Mouse (Mus musculus) frontal cortex, postnatal 10 days (tissue): Measurements from ENCODE around the gene Zfp689.
"Not testable (repeated sequence)": the region's sequence is repeated elsewhere in the genome, so short reads cannot be mapped to it uniquely, and the experiment has no call there.

Source experiments
- DNase-seq, 2 experiments: peaks; one replicate each; pipeline ENCODE4 v3.0.0; 2022; ENCODE audit warnings: low spot score in 2 of 2, mixed read lengths in 1 of 2

Gene Zfp689

DNA sequence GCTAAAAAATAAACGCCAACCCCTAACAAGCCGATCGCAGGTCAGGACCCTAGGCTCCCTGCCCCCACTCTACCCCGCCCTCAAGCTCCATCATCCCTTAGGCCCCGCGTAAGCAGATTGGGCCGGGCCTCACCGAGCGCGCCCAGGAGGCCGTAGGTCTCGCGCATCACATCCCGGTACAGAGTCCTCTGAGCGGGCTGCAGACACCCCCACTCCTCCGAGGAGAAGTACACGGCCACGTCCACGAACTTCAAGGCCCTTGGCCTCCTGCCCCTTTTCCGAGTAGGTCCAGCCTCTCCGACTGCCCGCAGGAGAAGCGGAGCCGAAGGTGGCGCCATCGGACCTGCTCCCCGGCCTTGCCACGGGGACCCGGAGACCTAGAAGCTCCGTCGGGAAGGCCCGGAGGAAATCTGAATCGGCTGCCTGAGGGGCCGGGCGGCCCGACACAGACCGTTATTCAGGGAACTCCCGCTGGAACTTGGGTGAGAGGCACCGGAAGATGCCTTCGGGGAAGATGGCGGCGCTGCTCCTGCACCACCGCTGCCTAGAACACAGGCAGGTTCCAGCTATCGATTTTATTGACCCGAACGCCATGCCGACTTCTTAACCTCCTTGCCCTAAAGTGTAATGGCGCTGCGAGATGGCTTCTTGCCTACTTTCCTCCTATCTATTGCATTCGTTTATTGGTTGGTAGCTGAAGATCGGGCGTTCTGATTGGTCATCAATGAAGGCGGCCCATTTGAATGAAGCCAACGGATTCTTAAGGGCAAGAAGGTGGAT, at the start of gene Zfp689:
TSS of gene Zfp689 (minus strand) at position 638 of the 780 bp plus-strand sequence.
- DNase-seq: peak; percentile 90 to 91

DNA sequence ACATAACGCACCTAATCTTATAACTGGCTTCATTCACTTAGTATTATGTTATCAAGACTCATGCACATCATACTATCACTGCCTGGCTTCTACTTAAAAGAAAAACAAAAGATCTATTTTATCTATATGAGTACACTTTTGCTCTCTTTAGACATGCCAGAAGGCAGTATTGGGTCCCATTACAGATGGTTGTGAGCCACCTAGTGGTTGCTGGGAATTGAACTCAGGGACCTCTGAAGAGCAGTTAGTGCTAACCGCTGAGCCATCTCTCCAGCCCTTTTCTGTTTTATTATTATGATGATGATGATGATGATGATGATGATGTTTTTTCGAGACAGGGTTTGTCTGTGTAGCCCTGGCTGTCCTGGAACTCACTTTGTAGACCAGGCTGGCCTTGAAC, 49.4 kb upstream of the Zfp689 start:
- no peak for DNase-seq

DNA sequence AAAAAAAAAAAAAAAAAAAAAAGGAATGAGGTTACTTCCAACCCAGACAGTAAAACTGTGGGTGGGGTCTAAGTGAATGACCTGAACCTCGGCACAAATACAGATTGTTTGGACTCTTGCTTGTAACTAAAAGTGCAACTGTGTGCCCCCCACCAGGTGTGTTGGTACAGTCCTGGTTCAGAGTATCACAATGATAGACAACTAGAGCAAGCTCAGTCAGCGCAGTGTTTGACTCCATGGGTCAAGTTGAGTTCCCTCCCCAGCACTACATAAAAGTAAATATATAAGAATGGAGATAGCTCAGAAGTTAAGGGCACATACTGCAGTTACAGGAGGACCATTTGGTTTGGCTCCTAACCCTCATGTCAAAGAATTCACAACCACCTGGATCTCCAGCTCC, 48.4 kb upstream of the Zfp689 start:
- DNase-seq: no peak

DNA sequence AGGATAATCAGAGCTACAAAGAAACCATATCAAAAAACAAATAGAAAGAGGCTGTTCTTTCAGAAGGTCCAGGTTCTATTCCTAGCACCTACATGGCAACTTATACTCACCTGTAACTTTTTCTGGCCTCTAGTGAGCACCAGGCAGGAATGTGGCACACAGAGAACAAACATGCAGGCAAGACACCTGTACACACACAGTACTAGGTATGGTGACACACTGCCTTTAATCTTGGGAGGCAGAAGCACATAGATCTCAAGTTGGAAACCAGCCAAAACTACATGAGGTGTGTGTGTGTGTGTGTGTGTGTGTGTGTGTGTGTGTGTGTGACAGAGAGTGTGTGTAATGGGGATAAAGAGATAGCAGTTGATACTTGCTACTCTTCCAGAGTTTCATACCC, 45.7 kb upstream of the Zfp689 start:
- DNase-seq: no peak

DNA sequence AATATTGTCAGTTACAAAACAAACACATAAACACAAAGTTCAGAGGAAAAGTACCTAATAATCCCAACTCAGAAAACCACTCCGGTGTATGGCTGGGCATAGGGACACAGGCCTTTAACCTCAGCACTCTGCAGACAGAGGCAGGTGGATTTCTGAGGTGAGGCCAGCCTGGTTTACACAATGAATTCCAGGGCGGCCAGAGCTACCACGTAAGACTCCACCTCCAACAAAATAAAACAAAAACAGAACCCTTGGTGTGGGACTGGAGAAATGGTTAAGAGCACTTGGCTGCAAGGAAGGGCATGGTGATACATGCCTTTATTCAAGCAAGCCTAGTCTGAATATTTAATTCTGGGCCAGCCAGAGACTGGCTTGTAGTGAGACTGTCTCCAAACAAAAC, 42.9 kb upstream of the Zfp689 start:
- no peak for DNase-seq

DNA sequence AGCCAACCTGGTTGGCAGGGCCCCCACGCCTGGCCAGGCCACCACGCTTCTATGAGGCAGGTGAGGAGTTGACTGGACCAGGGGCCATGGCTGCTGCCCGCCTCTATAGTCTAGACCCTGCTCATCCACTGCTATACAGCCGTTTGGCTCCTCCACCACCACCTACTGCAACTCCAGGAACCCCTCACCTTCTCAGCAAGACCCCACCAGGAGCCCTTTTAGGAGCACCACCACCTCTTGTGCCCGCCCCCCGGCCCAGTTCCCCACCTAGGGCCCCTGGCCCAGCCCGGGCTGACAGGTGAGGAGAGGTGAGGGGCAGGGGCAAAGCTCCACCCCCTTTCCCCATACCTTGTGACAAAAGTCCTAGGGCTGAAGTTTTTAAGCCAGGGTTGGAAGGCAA, 41.0 kb upstream of the Zfp689 start:
- DNase-seq: no peak

DNA sequence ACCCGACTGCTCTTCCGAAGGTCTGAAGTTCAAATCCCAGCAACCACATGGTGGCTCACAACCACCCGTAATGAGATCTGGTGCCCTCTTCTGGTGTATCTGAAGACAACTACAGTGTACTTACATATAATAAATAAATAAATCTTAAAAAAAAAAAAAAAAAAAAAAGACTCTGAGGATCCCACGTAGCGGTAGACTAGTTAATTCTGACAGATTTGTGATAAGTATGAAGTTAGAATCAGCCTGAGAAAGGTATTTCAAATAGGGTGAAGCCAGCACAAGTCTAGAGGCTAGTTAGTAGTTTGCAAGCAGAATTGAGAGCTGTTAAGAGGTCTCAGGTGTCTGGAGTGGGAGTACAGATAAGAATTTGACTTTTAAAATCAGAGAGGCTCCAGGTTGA, 39.4 kb upstream of the Zfp689 start:
- DNase-seq: not testable (repeated sequence)

DNA sequence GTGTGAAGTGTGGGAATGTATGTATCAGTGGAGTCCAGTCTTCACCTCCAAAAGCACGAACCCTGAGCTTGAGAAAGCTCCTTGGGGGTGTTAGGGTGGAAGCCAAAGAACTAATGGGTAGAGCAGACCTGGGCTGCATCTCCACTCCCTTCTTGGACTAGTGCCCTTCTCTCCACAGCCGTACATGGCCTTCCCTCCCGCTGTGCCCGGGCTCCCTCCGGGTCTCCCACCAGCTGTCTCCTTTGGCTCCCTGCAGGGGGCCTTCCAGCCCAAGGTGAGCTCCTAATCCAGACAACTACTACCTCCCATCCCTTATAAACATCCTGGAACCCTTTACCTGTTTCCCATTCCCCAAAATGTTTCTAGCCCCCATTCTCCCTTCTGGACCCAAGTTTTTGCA, 36.5 kb upstream of the Zfp689 start:
- DNase-seq: no peak

DNA sequence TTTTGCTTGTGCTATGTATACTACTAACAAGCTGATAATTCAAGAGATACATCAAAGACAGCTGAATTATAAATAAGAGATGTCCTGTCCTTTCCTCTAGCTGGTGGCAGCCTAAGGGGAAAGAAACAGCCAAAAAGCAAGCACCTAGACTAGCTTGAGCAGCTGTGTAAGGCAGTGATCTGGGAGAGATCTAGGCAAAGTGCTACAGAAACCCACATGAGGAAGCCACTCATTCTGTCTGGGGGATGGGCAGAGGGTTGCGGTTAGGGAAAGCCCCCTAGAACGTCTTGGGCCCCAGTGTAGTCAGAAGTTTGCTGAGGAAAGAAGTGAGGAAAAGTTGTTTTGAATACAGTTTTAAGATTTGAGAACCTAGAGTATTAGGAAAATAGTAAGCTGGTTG, 31.4 kb upstream of the Zfp689 start:
- DNase-seq: no peak

DNA sequence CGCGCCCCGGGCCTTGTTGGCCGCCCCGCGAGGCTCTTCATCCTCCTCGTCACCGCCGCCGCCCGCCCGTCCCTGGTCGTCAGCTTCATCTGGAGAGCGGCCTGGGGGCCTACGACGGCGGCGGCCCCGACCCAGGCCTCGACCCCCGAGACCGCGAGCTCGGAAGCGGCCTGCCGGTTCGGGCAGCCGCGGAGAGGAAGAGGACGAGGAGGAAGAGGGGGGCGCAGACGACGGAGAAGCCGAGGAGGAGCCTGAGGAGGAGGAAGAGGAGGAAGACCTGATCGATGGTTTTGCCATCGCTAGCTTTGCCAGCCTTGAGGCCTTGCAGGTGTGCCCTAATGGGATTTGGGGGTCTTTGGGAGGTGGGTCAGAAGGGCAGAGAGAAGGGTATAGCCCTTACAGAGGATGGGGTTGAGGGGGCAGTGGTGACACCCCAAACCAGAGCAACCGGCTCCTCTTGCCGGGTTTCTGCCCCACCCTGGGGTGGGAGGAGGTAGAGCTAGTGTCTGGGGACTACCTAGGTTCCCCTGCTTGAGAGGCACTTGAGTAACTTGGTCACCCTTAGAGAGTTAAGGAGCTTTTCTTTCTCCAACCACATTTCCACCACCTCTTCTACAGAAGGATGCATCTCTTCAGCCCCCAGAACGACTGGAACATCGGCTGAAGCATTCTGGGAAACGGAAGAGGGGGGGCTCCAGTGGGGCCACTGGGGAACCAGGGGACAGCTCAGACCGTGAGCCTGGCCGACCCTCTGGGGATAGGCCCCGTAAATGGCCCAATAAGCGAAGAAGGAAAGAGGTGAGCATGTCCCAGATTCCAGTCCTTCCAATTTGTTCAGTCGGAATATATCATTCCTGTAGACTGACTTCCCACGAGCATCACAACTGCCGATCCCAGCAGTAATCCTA, 30.6 kb upstream of the Zfp689 start:
- peak in 1 of 2 experiments; percentile 45 for DNase-seq

DNA sequence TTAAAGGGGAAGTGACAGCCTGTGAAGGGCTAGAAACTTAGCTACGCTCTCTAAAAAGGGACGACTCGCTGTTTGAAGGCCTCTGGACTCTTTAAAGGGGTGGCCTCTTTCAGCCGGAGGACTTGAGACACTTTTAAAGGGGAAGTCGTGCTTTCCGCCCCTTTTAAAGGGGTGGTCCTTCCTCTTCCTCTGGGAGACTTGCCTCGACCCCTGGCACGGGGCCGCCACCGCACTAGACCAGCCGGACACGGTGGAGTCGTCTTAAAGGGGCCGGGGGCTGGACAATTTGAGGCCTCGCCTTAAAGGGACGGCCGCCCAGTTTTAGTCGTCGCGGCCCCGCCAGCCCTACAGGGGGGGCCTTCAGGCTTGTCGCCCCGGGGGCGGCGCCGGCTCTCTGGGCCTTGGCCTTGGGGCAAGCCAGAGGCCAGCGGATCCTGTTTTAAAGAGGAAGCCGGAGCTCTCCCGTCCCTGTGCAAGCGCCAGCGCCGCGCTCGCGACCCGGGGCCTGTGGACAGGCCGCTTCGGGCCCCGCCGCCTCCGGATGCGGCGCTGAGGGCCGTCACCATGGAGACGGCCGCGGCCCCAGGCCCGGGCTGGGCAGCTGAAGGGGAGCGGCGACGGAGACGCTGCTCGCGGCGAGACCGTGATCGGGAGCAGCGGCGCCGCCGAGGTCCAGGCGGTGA, 29.8 kb upstream of the Zfp689 start, which contains the start of gene Fbrs:
TSS of gene Fbrs (plus strand) at position 565 of the 683 bp plus-strand sequence.
- DNase-seq: peak; percentile 93 to 96

DNA sequence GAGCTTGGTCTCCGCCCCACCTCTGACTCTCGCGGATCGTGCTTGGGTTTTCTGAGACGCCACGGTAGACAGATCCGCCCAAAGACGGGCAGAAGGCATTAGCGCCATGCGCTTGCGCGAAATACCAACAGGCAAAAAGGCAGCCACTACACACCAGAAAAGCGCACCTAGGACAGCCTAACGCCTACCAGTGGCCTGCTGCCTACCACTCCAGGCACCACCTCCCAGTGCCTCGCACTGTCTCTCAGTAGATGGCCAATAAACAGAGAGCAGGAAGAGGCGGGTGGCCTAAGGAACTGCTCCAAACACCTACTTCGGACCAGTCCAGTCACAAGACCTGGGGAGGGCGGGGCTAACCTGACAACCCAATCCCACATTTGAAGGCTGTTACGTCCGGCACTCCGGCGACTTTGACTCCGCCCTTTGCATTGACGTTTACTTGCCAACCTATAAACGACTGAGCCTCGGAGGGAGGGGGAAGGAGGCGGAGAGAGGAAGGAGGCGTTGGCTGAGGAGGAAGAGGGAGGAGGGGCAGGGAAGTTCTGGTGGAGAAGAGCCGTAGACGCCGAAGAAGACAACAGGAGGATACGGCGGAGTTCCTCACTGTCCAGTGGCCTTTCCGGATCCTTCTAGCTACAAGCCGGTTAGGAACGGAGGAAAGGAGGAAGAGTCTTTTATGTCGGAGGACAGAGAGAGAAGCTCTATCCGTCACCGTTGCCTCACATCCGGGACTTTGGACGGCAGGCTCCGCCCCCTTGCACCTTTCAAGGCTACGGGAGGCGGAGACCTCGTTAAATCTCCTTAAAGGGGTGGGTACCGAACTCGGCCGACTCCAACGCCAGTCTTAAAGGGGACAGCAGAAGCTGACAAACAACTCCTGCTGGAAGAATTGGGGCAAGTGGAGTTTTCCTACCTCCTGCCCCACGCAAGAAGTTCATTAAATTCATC, 29.0 kb upstream of the Zfp689 start:
- peak; percentile 98 to 100 for DNase-seq

DNA sequence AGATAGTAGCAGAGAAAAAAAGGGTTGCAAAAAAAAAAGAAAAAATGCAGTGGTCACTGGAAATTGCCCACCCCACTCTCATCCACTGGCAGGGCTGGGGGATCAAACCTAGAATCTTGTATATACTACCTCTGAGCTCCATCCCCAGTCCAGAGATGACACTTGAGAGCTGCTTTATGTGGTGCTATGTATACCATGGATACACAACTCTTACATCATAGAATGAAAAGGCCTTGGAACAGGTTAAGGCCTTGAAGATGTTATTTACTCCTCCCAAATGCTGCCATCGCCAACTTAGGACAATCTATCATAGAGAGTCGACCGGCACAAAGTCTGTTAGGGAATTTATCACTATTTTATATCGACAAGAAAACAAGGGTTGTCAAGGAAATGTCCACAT, 27.9 kb upstream of the Zfp689 start:
- no peak for DNase-seq

DNA sequence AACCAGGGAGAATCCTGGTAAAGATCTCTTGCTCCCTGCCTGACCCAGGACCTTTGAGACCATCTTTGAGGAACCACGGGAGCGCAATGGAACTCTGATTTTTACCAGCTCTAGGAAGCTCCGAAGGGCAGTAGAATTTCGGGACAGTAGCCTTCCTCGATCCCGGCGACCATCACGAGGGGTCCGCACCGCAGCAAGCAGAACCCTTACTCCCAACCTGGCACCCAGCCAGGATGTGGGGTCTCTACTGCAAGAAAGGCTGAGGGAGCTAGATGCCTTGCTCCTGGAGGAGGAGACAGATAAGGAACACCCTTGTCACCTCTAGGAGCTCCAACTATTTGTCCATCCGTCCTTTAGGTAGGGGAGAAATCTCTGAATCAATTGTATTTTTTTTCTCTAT, 27.4 kb upstream of the Zfp689 start:
- DNase-seq: no peak

DNA sequence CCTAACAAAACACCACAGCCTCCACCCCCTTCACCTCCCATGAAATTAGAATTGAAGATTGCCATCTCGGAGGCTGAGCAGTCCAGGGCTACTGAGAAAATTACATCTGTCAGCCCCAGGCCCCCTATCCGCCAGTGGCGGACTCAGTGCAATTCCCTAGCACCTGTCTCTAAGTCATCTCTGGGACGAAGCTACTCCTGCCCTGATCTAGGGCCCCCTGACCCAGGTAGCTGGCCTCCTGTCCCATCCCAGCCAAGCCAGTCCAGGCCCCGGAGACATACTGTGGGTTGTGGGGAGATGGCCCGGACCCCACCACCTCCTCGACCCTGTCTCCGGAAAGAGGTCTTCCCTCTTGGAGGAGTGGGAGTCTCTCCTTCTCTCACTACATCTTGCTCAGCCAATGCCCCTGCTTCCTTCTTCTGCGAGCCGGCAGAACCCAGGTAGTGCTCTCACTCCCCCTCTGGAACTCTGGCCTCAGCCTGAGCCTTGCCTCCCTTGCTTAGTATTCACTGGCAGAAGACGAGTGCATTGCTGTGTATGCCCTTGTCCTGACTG, 26.3 kb upstream of the Zfp689 start:
- DNase-seq: no peak

DNA sequence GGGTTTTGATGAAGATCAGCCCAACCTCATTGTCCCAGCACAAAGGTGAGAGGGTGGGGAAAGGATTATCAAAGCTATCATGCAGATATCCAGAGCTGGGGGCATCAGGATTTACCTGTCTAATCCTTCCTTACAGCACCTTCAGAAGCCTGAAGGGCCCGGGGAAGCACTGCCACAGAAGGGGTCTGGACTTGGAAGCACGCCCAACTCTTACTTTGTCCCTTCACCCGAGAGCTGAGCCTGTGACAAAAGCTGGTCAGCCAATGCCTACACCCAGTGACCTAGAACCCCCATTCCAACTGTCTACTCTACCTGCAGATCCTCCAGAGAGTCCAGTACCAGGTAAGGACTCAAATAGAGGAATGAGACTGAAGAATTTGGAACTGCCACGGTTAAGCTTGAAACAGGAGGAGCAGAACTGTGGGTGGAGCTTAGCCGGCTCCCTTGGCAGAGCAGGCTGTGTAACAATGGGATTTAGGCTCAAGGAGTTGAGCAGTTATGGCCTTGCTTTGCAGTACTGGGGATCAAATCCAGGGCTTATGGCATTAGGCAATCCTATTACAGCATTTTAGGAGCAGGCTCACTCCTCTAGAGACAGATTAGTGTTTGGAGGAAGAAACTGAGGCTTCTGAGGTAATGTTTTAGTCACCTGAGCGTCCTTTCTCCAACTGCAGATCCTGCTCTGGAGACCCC, 25.6 kb upstream of the Zfp689 start:
- DNase-seq: no peak

DNA sequence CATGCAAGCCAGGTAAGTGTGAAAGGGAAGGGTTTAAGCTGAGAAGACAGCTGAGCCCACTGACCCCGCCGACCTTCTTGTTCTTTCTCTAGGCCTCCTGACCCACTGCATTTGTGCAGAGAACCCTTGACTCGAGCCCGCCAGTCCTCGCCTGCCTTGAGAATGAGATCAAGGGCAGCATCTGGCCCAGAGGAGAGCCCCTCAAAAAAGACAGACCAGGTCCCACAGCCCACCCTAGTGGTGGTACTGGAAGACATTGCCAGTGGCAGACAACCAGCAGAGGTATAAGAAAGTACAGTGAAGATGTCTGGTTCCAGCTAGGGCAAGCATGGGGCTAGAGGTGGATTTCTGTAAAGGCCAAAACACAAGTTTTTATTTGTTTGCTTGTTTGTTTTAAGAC, 24.7 kb upstream of the Zfp689 start:
- no peak for DNase-seq

DNA sequence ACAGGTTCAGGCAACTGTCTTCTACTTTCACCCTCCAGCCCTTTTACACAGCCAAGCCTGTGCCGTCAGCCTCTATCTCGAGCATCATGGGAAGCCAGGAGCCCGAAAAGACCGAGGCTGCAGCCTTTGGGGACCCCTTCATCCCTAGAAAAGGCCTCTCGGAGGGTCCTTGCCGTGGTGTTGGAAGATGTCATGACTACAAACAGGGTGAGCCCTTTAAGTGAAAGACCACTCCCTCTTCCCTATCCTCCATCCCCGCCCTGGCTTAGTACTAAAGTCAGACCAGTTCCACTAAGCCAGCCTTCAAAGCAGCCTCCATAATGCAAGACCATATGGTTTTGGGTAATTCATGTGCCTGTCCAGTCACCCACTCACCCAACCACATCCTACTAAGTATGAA, 23.1 kb upstream of the Zfp689 start:
- DNase-seq: no peak

DNA sequence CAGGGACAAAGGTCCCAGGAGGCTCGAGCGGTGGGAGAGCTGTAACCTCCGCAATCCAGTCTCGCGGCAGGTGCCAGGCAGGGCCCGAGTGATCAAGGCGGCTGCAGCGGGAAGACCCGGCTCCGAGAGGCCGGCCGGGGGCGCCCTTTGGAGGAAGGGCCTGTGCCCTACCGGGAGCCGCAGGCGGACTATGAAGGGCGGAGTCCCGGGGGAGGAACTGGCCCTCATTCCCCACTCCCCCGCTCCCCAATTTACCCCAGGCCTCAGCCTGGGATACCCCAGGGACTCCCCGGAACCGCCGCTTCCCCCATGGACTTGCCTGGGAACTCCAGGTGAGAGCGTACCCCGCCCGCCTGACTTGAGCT, 22.7 kb upstream of the Zfp689 start:
- peak in 1 of 2 experiments; percentile 57 for DNase-seq
